Mouse (Mus musculus): ENCODE measurements at regions not wholly inside any gene's neighbourhood (a gene's known extent, or its start where the extent isn't known, plus 50 kb on each side); places are given as distances from the start of the nearest gene placed in this dataset.

- no peak for ATAC-seq (replicated peaks; ENCODE audit: insufficient number of reproducible peaks, low FRiP score, low TSS enrichment, poor library complexity, severe bottlenecking)
Measured at GRCm38 (mm10) chr3:133779161-133779789, 234.3 kb upstream of the Tet2 start.

GRCm38 (mm10) chr3:133783060-133783459 is 238.1 kb upstream of the Tet2 start:
- ATAC-seq (replicated peaks; ENCODE audit: insufficient number of reproducible peaks, low FRiP score, low TSS enrichment, poor library complexity, severe bottlenecking) = no peak

- ATAC-seq (replicated peaks; ENCODE audit: insufficient number of reproducible peaks, low FRiP score, low TSS enrichment, poor library complexity, severe bottlenecking) = no peak
Measured at GRCm38 (mm10) chr3:133791361-133791760, 246.4 kb upstream of the Tet2 start.

GRCm38 (mm10) chr3:133809007-133809552 is 264.1 kb upstream of the Tet2 start:
- no peak for ATAC-seq (replicated peaks; ENCODE audit: insufficient number of reproducible peaks, low FRiP score, low TSS enrichment, poor library complexity, severe bottlenecking)

- ATAC-seq (replicated peaks; ENCODE audit: insufficient number of reproducible peaks, low FRiP score, low TSS enrichment, poor library complexity, severe bottlenecking) = no peak
Measured at GRCm38 (mm10) chr3:133818966-133819700, 274.2 kb upstream of the Tet2 start.

- ATAC-seq (replicated peaks; ENCODE audit: insufficient number of reproducible peaks, low FRiP score, low TSS enrichment, poor library complexity, severe bottlenecking) = no peak
Measured at GRCm38 (mm10) chr3:133833739-133834391, 288.9 kb upstream of the Tet2 start.

- no peak for ATAC-seq (replicated peaks; ENCODE audit: insufficient number of reproducible peaks, low FRiP score, low TSS enrichment, poor library complexity, severe bottlenecking)
Measured at GRCm38 (mm10) chr3:133834459-133834858, 289.5 kb upstream of the Tet2 start.

GRCm38 (mm10) chr3:133846301-133846700 is 301.4 kb upstream of the Tet2 start:
- ATAC-seq (replicated peaks; ENCODE audit: insufficient number of reproducible peaks, low FRiP score, low TSS enrichment, poor library complexity, severe bottlenecking) = no peak

GRCm38 (mm10) chr3:133874383-133874782 is 329.4 kb upstream of the Tet2 start:
- no peak for ATAC-seq (replicated peaks; ENCODE audit: insufficient number of reproducible peaks, low FRiP score, low TSS enrichment, poor library complexity, severe bottlenecking)

- no peak for ATAC-seq (replicated peaks; ENCODE audit: insufficient number of reproducible peaks, low FRiP score, low TSS enrichment, poor library complexity, severe bottlenecking)
Measured at GRCm38 (mm10) chr3:133876439-133877072, 331.6 kb upstream of the Tet2 start.

GRCm38 (mm10) chr3:133877310-133877709 is 332.4 kb upstream of the Tet2 start:
- no peak for ATAC-seq (replicated peaks; ENCODE audit: insufficient number of reproducible peaks, low FRiP score, low TSS enrichment, poor library complexity, severe bottlenecking)

GRCm38 (mm10) chr3:133880626-133881025 is 335.7 kb upstream of the Tet2 start:
- ATAC-seq (replicated peaks; ENCODE audit: insufficient number of reproducible peaks, low FRiP score, low TSS enrichment, poor library complexity, severe bottlenecking) = no peak

GRCm38 (mm10) chr3:133901931-133902330 is 334.4 kb upstream of the Cxxc4 start:
- ATAC-seq (replicated peaks; ENCODE audit: insufficient number of reproducible peaks, low FRiP score, low TSS enrichment, poor library complexity, severe bottlenecking) = no peak

GRCm38 (mm10) chr3:133922200-133922599 is 314.1 kb upstream of the Cxxc4 start:
- no peak for ATAC-seq (replicated peaks; ENCODE audit: insufficient number of reproducible peaks, low FRiP score, low TSS enrichment, poor library complexity, severe bottlenecking)

GRCm38 (mm10) chr3:133965322-133965721 is 271.0 kb upstream of the Cxxc4 start:
- ATAC-seq (replicated peaks; ENCODE audit: insufficient number of reproducible peaks, low FRiP score, low TSS enrichment, poor library complexity, severe bottlenecking) = no peak

- no peak for ATAC-seq (replicated peaks; ENCODE audit: insufficient number of reproducible peaks, low FRiP score, low TSS enrichment, poor library complexity, severe bottlenecking)
Measured at GRCm38 (mm10) chr3:133968176-133968575, 268.1 kb upstream of the Cxxc4 start.

- no peak for ATAC-seq (replicated peaks; ENCODE audit: insufficient number of reproducible peaks, low FRiP score, low TSS enrichment, poor library complexity, severe bottlenecking)
Measured at GRCm38 (mm10) chr3:133972774-133973173, 263.5 kb upstream of the Cxxc4 start.

GRCm38 (mm10) chr3:133987681-133988080 is 248.6 kb upstream of the Cxxc4 start:
- no peak for ATAC-seq (replicated peaks; ENCODE audit: insufficient number of reproducible peaks, low FRiP score, low TSS enrichment, poor library complexity, severe bottlenecking)

- ATAC-seq (replicated peaks; ENCODE audit: insufficient number of reproducible peaks, low FRiP score, low TSS enrichment, poor library complexity, severe bottlenecking) = no peak
Measured at GRCm38 (mm10) chr3:133993971-133994370, 242.3 kb upstream of the Cxxc4 start.

Data from monocyte, adult 5-6 weeks (primary cell).